Mouse (Mus musculus) NIH3T3 (cell line): ENCODE data around the gene Nip7.
"Not testable (repeated sequence)": the region's sequence is repeated elsewhere in the genome, so short reads cannot be mapped to it uniquely, and the experiment has no call there.

ENCODE experiments used
- DNase-seq: peaks from one replicate; pipeline ENCODE4 v3.0.0-alpha.2; 2012; ENCODE audit warnings: low read depth

The Nip7 gene

GRCm38 (mm10) chr8:107065511-107066496 lies 9.1 kb downstream of the Nip7 start, which contains the start of gene Tmed6:
TSS of gene Tmed6 (minus strand) at chr8:107065644.
- no peak for DNase-seq

- peak; percentile 46 for DNase-seq
Observed at GRCm38 (mm10) chr8:107073706-107074105, 17.0 kb downstream of the Nip7 start.

GRCm38 (mm10) chr8:107074128-107074527 lies 17.5 kb downstream of the Nip7 start:
- DNase-seq: no peak

GRCm38 (mm10) chr8:107076239-107076888 lies 19.7 kb downstream of the Nip7 start:
- no peak for DNase-seq

GRCm38 (mm10) chr8:107085358-107085757 lies 28.7 kb downstream of the Nip7 start:
- peak; percentile 35 for DNase-seq

- DNase-seq: no peak
Observed at GRCm38 (mm10) chr8:107086018-107086417, 29.3 kb downstream of the Nip7 start.

- no peak for DNase-seq
Observed at GRCm38 (mm10) chr8:107088526-107089063, 31.9 kb downstream of the Nip7 start.

GRCm38 (mm10) chr8:107090531-107090930 lies 33.9 kb downstream of the Nip7 start:
- DNase-seq: no peak

GRCm38 (mm10) chr8:107095717-107096365 lies 39.2 kb downstream of the Nip7 start:
- DNase-seq: peak; percentile 46

GRCm38 (mm10) chr8:107096366-107097036 lies 39.8 kb downstream of the Nip7 start, which contains the start of gene Terf2:
TSS of gene Terf2 (minus strand) at chr8:107096547.
- DNase-seq: peak; percentile 96

- peak; percentile 89 for DNase-seq
Observed at GRCm38 (mm10) chr8:107100635-107101034, 44.0 kb downstream of the Nip7 start.

- DNase-seq: peak; percentile 93
Observed at GRCm38 (mm10) chr8:107104547-107104946, 47.9 kb downstream of the Nip7 start.

GRCm38 (mm10) chr8:107108089-107108488 lies 51.4 kb downstream of the Nip7 start:
- DNase-seq: not testable (repeated sequence)

- no peak for DNase-seq
Observed at GRCm38 (mm10) chr8:107108978-107109720, 52.5 kb downstream of the Nip7 start.

- DNase-seq: no peak
Observed at GRCm38 (mm10) chr8:107109816-107110435, 53.2 kb downstream of the Nip7 start.
